Mouse (Mus musculus) limb, embryonic 11.5 days (tissue): ENCODE measurements at regions not wholly inside any gene's neighbourhood (a gene's known extent, or its start where the extent isn't known, plus 50 kb on each side); places are given as distances from the start of the nearest gene placed in this dataset.
A peak's percentile ranks its signal among the peaks of the same experiment; 100 is the strongest.

Experiments
- ATAC-seq: fragments of 200-750 bp; cut with Nextera tagmentation; 2 replicates; pipeline ENCODE4 v1.8.0; 2017; ENCODE audit warnings: low read depth; ENCODE audit not compliant: insufficient number of reproducible peaks, low FRiP score, low TSS enrichment
- DNase-seq: peaks from one replicate; pipeline ENCODE4 v3.0.0-alpha.2; 2015; ENCODE audit warnings: low spot score
- H3K27ac ChIP-seq: fragments of 300-500 bp; sonication (generic); replicated peaks from 2 replicates; pipeline ENCODE4 v1.5.1; 2014; ENCODE audit warnings: low read depth, mild to moderate bottlenecking, low read length
- H3K27me3 ChIP-seq: fragments of 300-500 bp; sonication (generic); 2 replicates; pipeline ENCODE4 v1.6.1; 2014; ENCODE audit warnings: mild to moderate bottlenecking, low read length, mixed read lengths; ENCODE audit not compliant: control insufficient read depth, insufficient read depth
- H3K36me3 ChIP-seq: fragments of 300-500 bp; sonication (generic); 2 replicates; pipeline ENCODE4 v1.6.1; 2014; ENCODE audit warnings: mild to moderate bottlenecking, low read length, moderate library complexity, mixed read lengths; ENCODE audit not compliant: control insufficient read depth, insufficient read depth
- H3K4me1 ChIP-seq: fragments of 300-500 bp; sonication (generic); 2 replicates; pipeline ENCODE4 v1.6.1; 2014; ENCODE audit warnings: low read length, mixed read lengths; ENCODE audit not compliant: control insufficient read depth, insufficient read depth
- H3K4me2 ChIP-seq: fragments of 300-500 bp; sonication (generic); 2 replicates; pipeline ENCODE4 v1.6.1; 2014; ENCODE audit warnings: low read depth, mild to moderate bottlenecking, moderate library complexity; ENCODE audit not compliant: severe bottlenecking
- H3K4me3 ChIP-seq: fragments of 300-500 bp; sonication (generic); 2 replicates; pipeline ENCODE4 v1.5.1; 2014; ENCODE audit warnings: low read depth, low read length
- H3K9ac ChIP-seq: fragments of 300-500 bp; sonication (generic); 2 replicates; pipeline ENCODE4 v1.6.1; 2014; ENCODE audit warnings: mild to moderate bottlenecking, low read length
- H3K9me3 ChIP-seq: fragments of 300-500 bp; sonication (generic); 2 replicates; pipeline ENCODE4 v1.6.1; 2016; ENCODE audit warnings: low read length; ENCODE audit not compliant: control insufficient read depth
- WGBS: fragments of 180-500 bp; shearing (Covaris S2); extraction: QIAGEN DNeasy Blood & Tissue Kit; methylation state at CpG from one replicate; pipeline ENCODE4 v1.1.7; 2014; 5-methylcytosine and 5-hydroxymethylcytosine counted together

DNA sequence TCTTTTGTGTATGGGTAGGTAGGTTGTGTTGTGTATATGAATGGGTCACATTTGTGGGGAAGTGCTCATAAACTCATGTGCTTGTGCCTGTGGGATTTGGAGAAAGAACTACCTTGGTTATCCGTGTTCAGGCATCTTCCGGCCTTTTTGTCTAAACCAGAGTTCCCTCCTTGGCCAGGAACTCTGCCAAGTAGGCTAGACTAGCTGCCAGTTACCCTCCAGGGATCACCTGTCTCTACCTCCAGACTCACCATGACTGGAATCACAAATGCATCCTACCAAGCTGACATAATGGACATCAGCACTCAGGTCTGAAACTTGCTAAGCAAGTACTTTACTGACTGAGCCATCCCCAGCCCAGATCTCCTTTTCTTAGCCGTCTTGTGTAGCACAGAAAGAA lies 97.6 kb upstream of the Nrp1 start:
- no peak overlapping the region for H3K4me2 ChIP-seq
- DNase-seq (no peak), ATAC-seq (no peak)
- no peak overlapping the region for H3K4me3 ChIP-seq
- no peaks in the 10 kb centered on the region for H3K9me3 ChIP-seq
- H3K36me3 ChIP-seq, result no peaks in the 10 kb centered on the region
- no peak overlapping the region for H3K9ac ChIP-seq
- no peaks in the 10 kb centered on the region for H3K27me3 ChIP-seq
- H3K27ac ChIP-seq, result no peak overlapping the region
- no peaks in the 10 kb centered on the region for H3K4me1 ChIP-seq
- WGBS, result 91% methylated on average over 3 of the region's 3 CpGs

DNA sequence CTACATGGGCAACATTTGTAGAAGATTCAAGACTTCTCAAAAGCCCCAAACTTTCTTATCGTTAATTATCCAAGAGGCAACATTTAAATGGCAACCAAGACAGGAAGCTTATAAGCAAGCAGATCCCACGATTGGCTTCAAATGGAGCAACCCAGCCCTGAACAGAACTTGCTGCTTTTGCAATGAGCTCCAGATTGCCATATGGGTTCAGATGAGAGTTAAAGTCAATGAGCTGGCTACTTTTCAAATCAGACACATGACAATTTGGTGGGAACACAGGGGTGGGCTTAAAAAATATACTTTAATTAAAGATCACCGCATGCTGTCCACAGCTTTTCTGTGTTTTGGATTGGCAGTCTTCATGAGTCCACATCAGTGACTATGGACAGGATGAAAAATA lies 97.0 kb upstream of the Nrp1 start:
- Histone ChIP-seq H3K9me3 (no peaks in the 10 kb centered on the region), H3K36me3 (no peaks in the 10 kb centered on the region), H3K27me3 (no peaks in the 10 kb centered on the region), H3K4me1 (0 out of 2 replicates have a peak, but pooled peaks cover 4% of the 10 kb centered on the region), H3K4me3 (no peak overlapping the region), H3K27ac (no peak overlapping the region), H3K4me2 (no peak overlapping the region), H3K9ac (no peak overlapping the region)
- WGBS, result 86% methylated on average over 3 of the region's 3 CpGs
- DNase-seq (no peak), ATAC-seq (no peak)

DNA sequence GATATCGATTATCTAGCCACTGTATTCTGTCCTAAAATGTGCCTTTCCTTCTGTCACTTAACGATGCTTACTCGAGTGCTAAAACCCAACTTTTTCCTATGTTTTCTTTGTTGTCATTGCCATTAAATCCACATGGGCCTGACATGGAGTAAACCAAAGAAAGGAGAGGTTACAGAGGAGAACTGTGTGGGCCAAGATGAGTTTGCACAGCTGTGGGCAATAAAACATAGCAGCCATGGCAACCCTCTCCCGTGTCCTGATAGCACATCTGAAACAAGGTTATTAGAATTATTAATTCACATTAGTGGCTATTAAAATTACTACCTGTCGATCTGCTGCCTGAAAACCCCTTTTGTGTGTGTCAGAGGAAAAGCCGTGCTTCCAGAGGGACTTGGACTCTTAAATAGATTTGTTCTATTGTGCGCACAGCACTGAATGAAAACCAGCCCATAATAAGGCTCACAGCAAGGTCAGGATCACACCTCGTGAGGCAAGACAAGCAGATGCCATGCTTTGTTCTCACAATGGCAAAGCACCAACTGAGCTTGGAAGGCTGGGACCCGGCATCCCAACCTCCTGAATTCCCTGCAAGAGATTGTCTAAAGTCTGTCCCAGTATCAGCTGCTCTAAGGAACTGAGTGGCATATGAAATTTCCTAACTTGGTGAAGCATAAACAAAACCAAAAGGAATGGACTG lies 95.0 kb upstream of the Nrp1 start:
- WGBS, result 36% methylated on average over 9 of the region's 9 CpGs
- Histone ChIP-seq H3K9me3 (no peaks in the 10 kb centered on the region), H3K4me1 (peaks cover 19% of the 10 kb centered on the region; the same call in 1 of the 2 replicates), H3K4me2 (no peak overlapping the region), H3K27ac (peak overlapping the region; percentile 45; the same call in 1 of the 2 replicates), H3K9ac (no peak overlapping the region), H3K27me3 (no peaks in the 10 kb centered on the region), H3K36me3 (no peaks in the 10 kb centered on the region), H3K4me3 (no peak overlapping the region)
- DNase-seq, result peak; percentile 52
- ATAC-seq, result 0 out of 2 replicates have a peak, but pooled peaks have one; percentile 69

DNA sequence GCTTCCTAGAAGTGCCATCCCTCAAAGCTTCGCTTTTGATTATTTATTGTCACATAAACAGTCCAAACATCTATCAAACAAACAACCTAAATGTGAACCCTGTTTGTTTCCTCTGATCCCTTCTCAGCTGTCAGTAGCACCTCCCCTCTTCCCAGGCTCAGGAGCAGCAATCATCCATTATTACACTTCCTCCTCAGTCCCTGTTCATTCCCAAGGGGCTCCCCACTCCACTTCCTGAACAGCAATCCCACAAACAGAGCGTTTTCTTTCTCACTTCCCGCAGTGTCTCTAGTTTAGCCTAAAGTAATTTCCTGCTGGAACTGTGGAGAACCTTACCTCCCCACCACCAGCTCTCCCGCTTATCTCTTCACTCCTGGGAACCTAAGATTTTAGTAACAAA lies 91.1 kb upstream of the Nrp1 start:
- Histone ChIP-seq H3K4me3 (no peak overlapping the region), H3K4me2 (no peak overlapping the region), H3K9ac (no peak overlapping the region), H3K27ac (no peak overlapping the region), H3K36me3 (no peaks in the 10 kb centered on the region), H3K27me3 (no peaks in the 10 kb centered on the region), H3K9me3 (no peaks in the 10 kb centered on the region), H3K4me1 (peaks cover 20% of the 10 kb centered on the region; the same call in 1 of the 2 replicates)
- ATAC-seq (no peak), DNase-seq (no peak)
- 20% methylated on average over 4 of the region's 4 CpGs for WGBS

DNA sequence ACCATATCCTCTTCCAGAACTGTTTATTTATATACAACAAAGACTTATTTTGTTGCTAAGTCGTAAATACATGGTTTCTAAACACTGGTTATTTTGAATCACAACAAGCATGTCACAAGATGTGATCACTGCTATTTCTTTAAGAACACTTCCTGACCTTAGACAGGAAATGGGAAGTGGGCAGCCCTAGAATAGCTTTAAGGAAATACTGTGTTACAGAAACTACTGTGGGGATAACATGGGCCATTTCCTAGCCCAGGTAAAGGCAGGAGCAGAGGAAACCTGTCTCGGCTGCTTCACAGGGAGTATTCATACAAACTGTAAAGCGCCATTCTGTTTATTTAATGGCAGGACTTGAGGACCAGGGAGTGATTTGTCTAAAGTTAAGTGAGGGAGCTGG lies 90.4 kb upstream of the Nrp1 start:
- 77% methylated on average over 3 of the region's 3 CpGs for WGBS
- DNase-seq (no peak), ATAC-seq (no peak)
- peaks cover 25% of the 10 kb centered on the region for H3K4me1 ChIP-seq
- no peak overlapping the region for H3K9ac ChIP-seq
- H3K27ac ChIP-seq, result no peak overlapping the region
- H3K4me3 ChIP-seq, result no peak overlapping the region
- no peaks in the 10 kb centered on the region for H3K36me3 ChIP-seq
- no peak overlapping the region for H3K4me2 ChIP-seq
- no peaks in the 10 kb centered on the region for H3K9me3 ChIP-seq
- H3K27me3 ChIP-seq, result no peaks in the 10 kb centered on the region

DNA sequence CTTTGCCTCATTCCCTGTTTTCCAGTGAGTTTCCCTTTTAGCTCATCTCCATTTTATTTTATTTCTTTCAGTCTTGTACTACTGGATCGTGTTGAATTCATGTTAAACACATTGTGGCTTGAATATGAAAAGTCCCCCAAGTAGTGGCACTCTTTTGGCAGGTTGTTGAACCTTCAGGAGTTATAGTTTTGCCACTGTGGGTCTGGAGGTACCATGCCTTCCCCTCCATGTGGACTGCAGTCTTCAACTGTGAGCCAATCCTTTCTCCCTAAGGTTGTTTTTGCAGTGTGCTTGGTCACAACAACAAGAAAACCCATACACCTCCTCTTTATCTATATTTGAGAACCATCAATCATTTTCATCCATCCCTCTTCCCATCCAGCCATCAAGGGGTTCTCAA lies 88.9 kb upstream of the Nrp1 start:
- no peak overlapping the region for H3K27ac ChIP-seq
- H3K36me3 ChIP-seq, result no peaks in the 10 kb centered on the region
- no peaks in the 10 kb centered on the region for H3K27me3 ChIP-seq
- WGBS, result 76% methylated on average over 1 of the region's 1 CpGs
- no peak overlapping the region for H3K4me3 ChIP-seq
- DNase-seq, result no peak
- no peak overlapping the region for H3K4me2 ChIP-seq
- no peak overlapping the region for H3K9ac ChIP-seq
- H3K4me1 ChIP-seq, result peaks cover 26% of the 10 kb centered on the region
- H3K9me3 ChIP-seq, result no peaks in the 10 kb centered on the region
- no peak for ATAC-seq

DNA sequence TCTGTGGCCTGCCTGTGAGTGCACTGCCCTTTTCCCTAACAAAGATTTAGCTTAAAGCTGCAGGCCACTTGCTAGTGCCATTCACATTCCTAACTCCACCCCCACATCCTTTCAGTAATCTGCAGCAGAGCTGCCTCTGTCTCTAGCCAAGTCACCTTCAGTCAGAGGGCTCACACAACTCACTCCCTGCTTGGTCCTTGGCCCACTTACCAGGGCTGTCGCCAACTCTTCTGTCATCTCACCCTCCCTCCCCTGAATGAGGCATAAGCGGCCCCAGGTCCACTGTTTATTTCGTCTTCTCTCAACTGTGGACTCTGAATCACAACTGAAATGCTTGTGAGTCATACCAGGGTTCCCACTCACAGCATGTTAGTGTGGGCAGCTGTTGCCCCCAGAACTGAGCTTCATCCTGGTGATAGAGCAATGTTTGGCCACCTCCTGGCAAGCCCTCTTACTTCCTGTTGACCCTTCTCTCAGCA lies 85.5 kb upstream of the Nrp1 start:
- no peak for DNase-seq

DNA sequence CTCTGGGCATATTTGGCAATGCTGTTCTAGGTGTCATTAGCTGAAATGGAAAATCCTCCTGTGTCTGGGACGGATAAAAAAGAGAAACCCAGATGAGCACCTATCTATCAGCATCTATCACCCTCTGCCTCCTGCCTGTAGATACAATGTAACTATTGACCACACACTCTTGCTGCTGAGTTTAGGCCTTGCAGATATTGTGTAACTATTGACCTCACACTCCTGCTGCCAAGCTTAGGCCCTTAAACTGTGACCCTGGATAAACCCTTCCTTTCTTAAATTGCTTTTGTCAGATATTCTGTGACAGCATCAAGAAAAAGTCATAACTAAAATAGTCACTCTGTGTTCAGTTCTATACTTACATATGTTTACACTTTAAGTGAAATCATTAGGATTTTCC lies 81.9 kb upstream of the Nrp1 start:
- Histone ChIP-seq H3K27me3 (no peaks in the 10 kb centered on the region), H3K9me3 (no peaks in the 10 kb centered on the region), H3K27ac (no peak overlapping the region), H3K4me1 (peaks cover 6% of the 10 kb centered on the region; the same call in 1 of the 2 replicates), H3K4me2 (no peak overlapping the region), H3K36me3 (no peaks in the 10 kb centered on the region), H3K4me3 (no peak overlapping the region), H3K9ac (no peak overlapping the region)
- no peak for DNase-seq
- ATAC-seq, result no peak
- WGBS, result 80% methylated on average over 1 of the region's 1 CpGs

More for the DNA sequence above, 85.5 kb upstream of the Nrp1 start:
- Histone ChIP-seq H3K9me3 (no peaks in the 10 kb centered on the region), H3K27ac (0 out of 2 replicates have a peak overlapping the region, but pooled peaks have one; percentile 26), H3K4me2 (no peak overlapping the region), H3K4me1 (peaks cover 11% of the 10 kb centered on the region), H3K36me3 (no peaks in the 10 kb centered on the region), H3K9ac (no peak overlapping the region), H3K27me3 (no peaks in the 10 kb centered on the region), H3K4me3 (no peak overlapping the region)
- no peak for ATAC-seq
- 47% methylated on average over 3 of the region's 3 CpGs for WGBS

DNA sequence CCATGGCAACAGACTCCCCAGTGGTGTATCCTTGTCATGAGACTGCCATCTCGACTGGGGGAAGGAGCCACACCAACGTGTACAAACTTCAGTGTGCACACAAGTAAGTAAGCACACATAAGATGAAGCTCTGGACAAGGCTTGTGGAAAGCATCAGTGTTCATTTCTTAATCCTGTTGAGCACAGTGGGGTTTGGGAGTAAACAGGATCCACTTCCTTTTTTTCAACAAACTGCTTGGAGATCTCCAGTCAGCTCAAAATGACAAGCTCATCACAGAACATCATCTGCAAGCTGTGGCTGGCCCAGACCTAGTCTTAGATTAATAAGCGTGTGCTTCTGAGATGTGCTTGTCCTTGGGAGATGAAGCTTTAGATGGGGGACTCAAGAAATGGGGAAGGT lies 75.6 kb upstream of the Nrp1 start:
- WGBS, result 76% methylated on average over 3 of the region's 3 CpGs
- no peak for DNase-seq
- no peaks in the 10 kb centered on the region for H3K9me3 ChIP-seq

More for the DNA sequence above, 75.6 kb upstream of the Nrp1 start:
- Histone ChIP-seq H3K36me3 (no peaks in the 10 kb centered on the region), H3K4me1 (no peaks in the 10 kb centered on the region), H3K27ac (no peak overlapping the region), H3K27me3 (no peaks in the 10 kb centered on the region), H3K4me2 (no peak overlapping the region), H3K9ac (no peak overlapping the region), H3K4me3 (no peak overlapping the region)
- ATAC-seq, result no peak
